Comparison of ENCODE assay signal across 8 mouse cellular contexts in the genomic region with DNA sequence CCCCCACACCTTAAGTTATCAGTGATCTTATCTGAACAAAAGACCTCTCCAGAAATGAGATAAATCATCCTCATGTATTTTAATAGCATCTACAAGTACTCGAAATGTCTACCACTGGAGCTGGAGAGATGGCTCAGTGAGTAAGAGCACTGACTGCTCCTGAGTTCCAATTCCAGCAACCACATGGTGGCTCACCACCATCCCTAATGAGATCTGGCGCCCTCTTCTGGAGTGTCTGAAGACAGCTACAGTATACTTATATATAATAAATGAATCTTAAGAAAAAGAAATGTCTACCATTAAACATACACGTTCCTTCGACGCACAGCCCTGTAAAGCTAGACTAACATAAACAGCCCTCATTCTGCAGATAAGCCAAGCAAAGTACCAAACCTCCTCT. TPM values are rescaled to one million over a fixed set of nuclear protein-coding genes. Genes with fewer than 3 reads are reported as not detected.
A peak's percentile ranks its signal among the peaks of the same experiment; 100 is the strongest.
DNase-seq lines count a peak whose midpoint lies in the region; ATAC-seq lines count a peak whose summit lies in the region.
"Had no signal": no experiment of that assay in that cellular context is flagged by ENCODE, and none has a peak within 500 bp of the region (broad histone marks: within the 10 kb centered on the region; RNA-seq: fewer than 3 reads in every experiment).

No protein-coding gene starts in this region.

- H3K9me3 ChIP-seq in kidney, embryonic 14.5 days (ENCODE audit: control insufficient read depth, low read length): no peaks in the 10 kb centered on the region
- no peaks in the 10 kb centered on the region for H3K9me3 ChIP-seq in forebrain, embryonic 13.5 days (replicated peaks)
- H3K9me3 ChIP-seq: heart, embryonic 13.5 days had no signal

- no peak overlapping the region for H3K27ac ChIP-seq in kidney, embryonic 14.5 days (ENCODE audit: low read depth, low read length)
- no peak overlapping the region for H3K27ac ChIP-seq in forebrain, embryonic 13.5 days
- H3K27ac ChIP-seq: heart, embryonic 13.5 days had no signal

- H3K9ac ChIP-seq in kidney, embryonic 14.5 days (ENCODE audit: low read depth, low read length): no peak overlapping the region
- no peak overlapping the region for H3K9ac ChIP-seq in forebrain, embryonic 13.5 days
- H3K9ac ChIP-seq: heart, embryonic 13.5 days had no signal

- no peaks in the 10 kb centered on the region for H3K4me1 ChIP-seq in kidney, embryonic 14.5 days (ENCODE audit: control insufficient read depth, insufficient read depth, low read length)
- no peaks in the 10 kb centered on the region for H3K4me1 ChIP-seq in forebrain, embryonic 13.5 days
- H3K4me1 ChIP-seq: heart, embryonic 13.5 days had no signal

- no peaks in the 10 kb centered on the region for H3K27me3 ChIP-seq in kidney, embryonic 14.5 days (ENCODE audit: control insufficient read depth, insufficient read depth, low read length)
- no peaks in the 10 kb centered on the region for H3K27me3 ChIP-seq in forebrain, embryonic 13.5 days
- H3K27me3 ChIP-seq: heart, embryonic 13.5 days had no signal

- H3K4me2 ChIP-seq in kidney, embryonic 14.5 days (replicated peaks; ENCODE audit: low read depth, low read length): no peak overlapping the region
- H3K4me2 ChIP-seq in forebrain, embryonic 13.5 days: no peak overlapping the region
- H3K4me2 ChIP-seq: heart, embryonic 13.5 days had no signal

- peak; percentile 47 for DNase-seq in kidney, adult 9 months
- peak; percentile 28 to 29 for DNase-seq in adrenal gland, adult 18-20 months (ENCODE audit: low spot score in 2 of 2)
- peak; percentile 26 for DNase-seq in lung, postnatal 10 days
- DNase-seq in layer of hippocampus, postnatal 10 days (ENCODE audit: low spot score in 2 of 2): no peak

- ATAC-seq in kidney, embryonic 14.5 days (ENCODE audit: low FRiP score, low TSS enrichment): no peak
- peak; percentile 26 for ATAC-seq in CD4-positive, CD25-positive, alpha-beta regulatory T cell, adult 4 months
- no peak for ATAC-seq in forebrain, embryonic 13.5 days

- H3K4me3 ChIP-seq in kidney, embryonic 14.5 days (ENCODE audit: low read length): no peak overlapping the region
- H3K4me3 ChIP-seq in forebrain, embryonic 13.5 days: no peak overlapping the region
- H3K4me3 ChIP-seq: heart, embryonic 13.5 days had no signal

- 82% methylated on average over 5 of the region's 5 CpGs for WGBS in kidney, embryonic 14.5 days
- 81% methylated on average over 5 of the region's 5 CpGs for WGBS in forebrain, embryonic 13.5 days

- 0 out of 2 replicates have a peak, but pooled peaks cover 4% of the 10 kb centered on the region for H3K36me3 ChIP-seq in kidney, embryonic 14.5 days (ENCODE audit: control insufficient read depth, insufficient read depth, low read length)
- H3K36me3 ChIP-seq in forebrain, embryonic 13.5 days (ENCODE audit: poor library complexity, severe bottlenecking): peaks cover 15% of the 10 kb centered on the region; the same call in 1 of the 2 replicates

RNA-seq across cellular contexts. Expression of a gene that starts 32.3 kb away (rescaled TPM):
- polyA plus RNA-seq in kidney, embryonic 14.5 days (2014; fragmentation: Nextera tagmentation; extraction: Ambion mirVana): 7.1 and 12.5 TPM in 2 replicates
- polyA plus RNA-seq in CD4-positive, CD25-positive, alpha-beta regulatory T cell, adult 4 months (2017; shearing (Covaris generic)): 10 to 100 TPM; 29.4 to 32.5 TPM
- total RNA-seq in adrenal gland, adult 18-20 months (2021): 10 to 100 TPM; 11.2 to 15.7 TPM
- 10 to 100 TPM; 21.7 to 21.8 TPM for total RNA-seq in layer of hippocampus, postnatal 10 days (2021)
- polyA plus RNA-seq in forebrain, embryonic 13.5 days (2015; fragmentation: Nextera tagmentation; extraction: Ambion mirVana): 10.2 and 11.3 TPM in 2 replicates

RNA-seq across cellular contexts. Expression of a gene that starts 45.9 kb away (rescaled TPM):
- polyA plus RNA-seq in kidney, embryonic 14.5 days (2014; fragmentation: Nextera tagmentation; extraction: Ambion mirVana): 0.10 and 0.47 TPM in 2 replicates
- polyA plus RNA-seq in CD4-positive, CD25-positive, alpha-beta regulatory T cell, adult 4 months (2017; shearing (Covaris generic)): 1 to 10 TPM in 1 of 2 experiments, under 1 TPM in 1; 0.38 to 1.3 TPM
- 10 to 100 TPM; 45.1 to 63.9 TPM for total RNA-seq in adrenal gland, adult 18-20 months (2021)
- total RNA-seq in layer of hippocampus, postnatal 10 days (2021): 10 to 100 TPM in 1 of 2 experiments, 1 to 10 TPM in 1; 9.5 to 11.4 TPM
- polyA plus RNA-seq in forebrain, embryonic 13.5 days (2015; fragmentation: Nextera tagmentation; extraction: Ambion mirVana): 2.2 and 3.0 TPM in 2 replicates

RNA-seq across cellular contexts. Expression of a gene that starts 54.8 kb away (rescaled TPM):
- polyA plus RNA-seq in kidney, embryonic 14.5 days (2014; fragmentation: Nextera tagmentation; extraction: Ambion mirVana): 20.0 and 22.7 TPM in 2 replicates
- 10 to 100 TPM; 70.5 to 78.2 TPM for polyA plus RNA-seq in CD4-positive, CD25-positive, alpha-beta regulatory T cell, adult 4 months (2017; shearing (Covaris generic))
- total RNA-seq in adrenal gland, adult 18-20 months (2021): 10 to 100 TPM; 16.9 to 24.7 TPM
- 10 to 100 TPM; 13.8 to 17.4 TPM for total RNA-seq in layer of hippocampus, postnatal 10 days (2021)
- polyA plus RNA-seq in forebrain, embryonic 13.5 days (2015; fragmentation: Nextera tagmentation; extraction: Ambion mirVana): 23.5 and 25.9 TPM in 2 replicates

Comparison
In these comparisons a context has a peak if more than half of its experiments do, and no peak if none do; other contexts are left out.
1. DNase-seq: peak in kidney, adult 9 months (single experiment), adrenal gland, adult 18-20 months (2 of 2) and lung, postnatal 10 days (single experiment); none in layer of hippocampus, postnatal 10 days (0 of 2).